Comparison of ENCODE assay signal across 14 mouse cellular contexts in genomic region chr11:113828081-113828554, GRCm38 (mm10).
A peak's percentile ranks its signal among the peaks of the same experiment; 100 is the strongest.
DNase-seq lines count a peak whose midpoint lies in the region; ATAC-seq lines count a peak whose summit lies in the region.
"Had no signal": no experiment of that assay in that cellular context is flagged by ENCODE, and none has a peak within 500 bp of the region (broad histone marks: within the 10 kb centered on the region; RNA-seq: fewer than 3 reads in every experiment).

No protein-coding gene starts in this region.

- peaks cover 17% of the 10 kb centered on the region for H3K4me1 ChIP-seq in forebrain, embryonic 10.5 days
- H3K4me1 ChIP-seq in hindbrain, embryonic 14.5 days (replicated peaks; ENCODE audit: control insufficient read depth, insufficient read depth, low read length) = peaks cover 8% of the 10 kb centered on the region; the same call in 1 of the 2 replicates
- H3K4me1 ChIP-seq in neural tube, embryonic 13.5 days (replicated peaks) = peaks cover 19% of the 10 kb centered on the region

- H3K27ac ChIP-seq in forebrain, embryonic 10.5 days = peak overlapping the region; percentile 54
- H3K27ac ChIP-seq in hindbrain, embryonic 14.5 days = no peak overlapping the region
- H3K27ac ChIP-seq in neural tube, embryonic 13.5 days (replicated peaks) = no peak overlapping the region
- H3K27ac ChIP-seq: heart, adult 2 months; kidney, embryonic 15.5 days; limb, embryonic 15.5 days; lung, embryonic 15.5 days had no signal

- H3K4me3 ChIP-seq in forebrain, embryonic 10.5 days = peak overlapping the region; percentile 28
- H3K4me3 ChIP-seq in hindbrain, embryonic 14.5 days (replicated peaks; ENCODE audit: low read length) = no peak overlapping the region
- H3K4me3 ChIP-seq in neural tube, embryonic 13.5 days = no peak overlapping the region
- H3K4me3 ChIP-seq: heart, adult 2 months; kidney, embryonic 15.5 days; limb, embryonic 15.5 days; lung, embryonic 15.5 days had no signal

- peak; percentile 22 for DNase-seq in Muller cell, postnatal 12 days (ENCODE audit: inconsistent ontology term)
- DNase-seq in forebrain, embryonic 10.5 days (ENCODE audit: extremely low spot score, low spot score) = no peak
- no peak for DNase-seq in hindbrain, embryonic 14.5 days (ENCODE audit: low spot score)
- no peak for DNase-seq in thymus, postnatal 25 days
- no peak for DNase-seq in layer of hippocampus, adult 11-12 months (ENCODE audit: low spot score)
- DNase-seq: adrenal gland, postnatal 10 days; heart, adult 2 months; heart, postnatal 4 days; thymus, adult 2 months had no signal

- H3K9me3 ChIP-seq in forebrain, embryonic 10.5 days = no peaks in the 10 kb centered on the region
- no peaks in the 10 kb centered on the region for H3K9me3 ChIP-seq in hindbrain, embryonic 14.5 days (ENCODE audit: control insufficient read depth, low read length)
- no peaks in the 10 kb centered on the region for H3K9me3 ChIP-seq in neural tube, embryonic 13.5 days
- H3K9me3 ChIP-seq: kidney, embryonic 15.5 days; limb, embryonic 15.5 days; lung, embryonic 15.5 days had no signal

- WGBS in forebrain, embryonic 10.5 days = 31% methylated on average over 24 of the region's 24 CpGs
- 28% methylated on average over 24 of the region's 24 CpGs for WGBS in hindbrain, embryonic 14.5 days
- WGBS in neural tube, embryonic 13.5 days = 37% methylated on average over 24 of the region's 24 CpGs

- H3K27me3 ChIP-seq in forebrain, embryonic 10.5 days (ENCODE audit: poor library complexity, severe bottlenecking) = peaks cover 43% of the 10 kb centered on the region
- H3K27me3 ChIP-seq in hindbrain, embryonic 14.5 days (ENCODE audit: control insufficient read depth, insufficient read depth, low read length) = no peaks in the 10 kb centered on the region
- H3K27me3 ChIP-seq in neural tube, embryonic 13.5 days = 0 out of 2 replicates have a peak, but pooled peaks cover 5% of the 10 kb centered on the region
- H3K27me3 ChIP-seq: kidney, embryonic 15.5 days; lung, embryonic 15.5 days had no signal

- peak overlapping the region; percentile 38 for H3K4me2 ChIP-seq in hindbrain, embryonic 14.5 days (replicated peaks)
- H3K4me2 ChIP-seq in neural tube, embryonic 13.5 days = peak overlapping the region; percentile 32
- H3K4me2 ChIP-seq: kidney, embryonic 15.5 days; limb, embryonic 15.5 days; lung, embryonic 15.5 days had no signal

- H3K9ac ChIP-seq in hindbrain, embryonic 14.5 days = 0 out of 2 replicates have a peak overlapping the region, but pooled peaks have one; percentile 42
- H3K9ac ChIP-seq in neural tube, embryonic 13.5 days = 0 out of 2 replicates have a peak overlapping the region, but pooled peaks have one; percentile 31
- H3K9ac ChIP-seq: kidney, embryonic 15.5 days; limb, embryonic 15.5 days; lung, embryonic 15.5 days had no signal

- no peaks in the 10 kb centered on the region for H3K36me3 ChIP-seq in forebrain, embryonic 10.5 days (replicated peaks)
- H3K36me3 ChIP-seq in hindbrain, embryonic 14.5 days (replicated peaks; ENCODE audit: control insufficient read depth, insufficient read depth) = peaks cover 22% of the 10 kb centered on the region; the same call in 1 of the 2 replicates
- peaks cover 26% of the 10 kb centered on the region for H3K36me3 ChIP-seq in neural tube, embryonic 13.5 days
- H3K36me3 ChIP-seq: lung, embryonic 15.5 days had no signal

- ATAC-seq in hindbrain, embryonic 14.5 days (ENCODE audit: low FRiP score) = peak; percentile 36; the same call in 1 of the 2 replicates
- ATAC-seq in neural tube, embryonic 13.5 days (ENCODE audit: low read depth) = 0 out of 2 replicates have a peak, but pooled peaks have one; percentile 24
- no peak for ATAC-seq in megakaryocyte-erythroid progenitor cell, adult 5-6 weeks (replicated peaks; ENCODE audit: low FRiP score, low TSS enrichment, poor library complexity, severe bottlenecking)
